Mouse (Mus musculus): ENCODE measurements around the gene Rtn3.
"Not testable (repeated sequence)": the region's sequence is repeated elsewhere in the genome, so short reads cannot be mapped to it uniquely, and the experiment has no call there.

Rtn3 gene

DNA sequence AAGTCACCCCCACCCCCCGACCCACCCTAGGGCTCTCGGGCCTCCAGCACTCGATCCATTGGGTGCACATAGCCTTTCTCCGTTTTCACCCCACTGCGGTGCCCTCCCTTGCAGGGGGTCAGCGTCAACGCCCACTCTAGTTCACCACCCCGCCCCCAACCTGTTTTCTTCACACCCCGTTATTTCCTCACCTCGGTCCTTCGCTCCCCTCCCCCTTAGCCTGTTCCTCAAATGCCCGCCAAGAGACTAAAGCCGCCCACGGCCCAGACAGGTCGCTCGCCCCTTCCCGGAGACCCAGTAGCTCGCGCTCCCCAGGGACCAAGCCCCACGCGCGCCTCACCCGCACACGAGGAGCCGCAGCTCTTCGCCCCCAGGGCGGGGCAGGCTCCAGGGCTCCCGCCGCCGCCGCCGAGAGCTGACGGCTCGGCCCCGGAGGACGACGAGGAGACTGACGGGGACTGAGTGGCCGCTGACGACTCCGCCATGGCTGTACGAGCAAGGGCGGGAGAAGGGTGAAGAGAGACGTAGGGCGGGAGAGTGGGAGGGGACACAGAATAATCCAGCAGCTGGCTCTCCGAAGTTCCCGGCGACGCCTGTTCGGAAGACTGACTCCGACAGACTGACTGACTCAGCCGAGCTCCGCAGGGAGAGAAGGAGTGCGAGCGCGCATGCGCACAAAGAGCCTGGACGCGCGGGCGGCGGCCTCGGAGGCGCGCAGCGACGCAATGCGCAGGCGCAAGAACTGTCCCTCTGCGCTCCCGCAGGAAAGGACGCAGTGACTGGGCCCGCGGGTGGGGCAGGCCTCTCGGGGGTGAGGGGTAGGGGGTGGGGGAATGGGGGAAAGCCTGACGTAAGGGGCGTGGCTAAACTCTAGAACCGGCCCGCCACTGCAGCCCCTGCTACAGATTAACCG lies at the start of gene Rtn3:
Rtn3 (minus strand) TSS at position 683 of the 913 bp plus-strand sequence.
- Histone ChIP-seq H3K36me3 (ENCODE audit: control insufficient read depth, insufficient read depth, low read length, poor library complexity, severe bottlenecking) (no peaks in the 10 kb centered on the region), H3K27me3 (ENCODE audit: control insufficient read depth, insufficient read depth, low read length, poor library complexity, severe bottlenecking) (no peaks in the 10 kb centered on the region)
- peak; percentile 98 for DNase-seq (ENCODE audit: low read depth, low spot score)

DNA sequence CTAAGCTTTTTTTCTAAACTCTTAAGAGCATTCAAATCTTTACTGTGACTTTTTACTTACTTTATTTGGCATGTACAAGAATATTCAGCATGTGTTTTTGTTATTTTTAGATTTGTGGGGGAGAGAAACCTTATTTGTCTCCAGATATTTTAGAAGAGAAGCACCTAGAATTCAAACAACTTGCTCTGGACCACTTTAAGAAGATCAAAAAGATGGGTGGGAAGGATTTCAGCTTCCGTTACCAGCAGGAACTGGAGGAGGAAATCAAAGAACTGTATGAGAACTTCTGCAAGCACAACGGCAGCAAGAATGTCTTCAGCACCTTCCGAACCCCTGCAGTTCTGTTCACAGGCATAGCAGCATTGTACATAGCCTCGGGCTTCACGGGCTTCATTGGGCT lies 48.8 kb upstream of the Rtn3 start:
- H3K27me3 ChIP-seq (ENCODE audit: control insufficient read depth, insufficient read depth, low read length, poor library complexity, severe bottlenecking), result no peaks in the 10 kb centered on the region

GRCm38 (mm10) chr19:7528639-7529428 lies 45.8 kb upstream of the Rtn3 start:
- peak; percentile 77 for DNase-seq (ENCODE audit: low read depth, low spot score)
- H3K27me3 ChIP-seq (ENCODE audit: control insufficient read depth, insufficient read depth, low read length, poor library complexity, severe bottlenecking), result no peaks in the 10 kb centered on the region
- H3K36me3 ChIP-seq (ENCODE audit: control insufficient read depth, insufficient read depth, low read length, poor library complexity, severe bottlenecking), result peaks cover 7% of the 10 kb centered on the region

More for the DNA sequence above, 48.8 kb upstream of the Rtn3 start:
- DNase-seq (ENCODE audit: low read depth, low spot score), result no peak
- H3K36me3 ChIP-seq (ENCODE audit: control insufficient read depth, insufficient read depth, low read length, poor library complexity, severe bottlenecking), result peaks cover 5% of the 10 kb centered on the region

- Histone ChIP-seq H3K27me3 (ENCODE audit: control insufficient read depth, insufficient read depth, low read length, poor library complexity, severe bottlenecking) (no peaks in the 10 kb centered on the region), H3K36me3 (ENCODE audit: control insufficient read depth, insufficient read depth, low read length, poor library complexity, severe bottlenecking) (peaks cover 2% of the 10 kb centered on the region; the same call in 1 of the 2 replicates)
- DNase-seq (ENCODE audit: low read depth, low spot score), result no peak
Measured at GRCm38 (mm10) chr19:7524879-7525278, 41.8 kb upstream of the Rtn3 start.

- H3K36me3 ChIP-seq (ENCODE audit: control insufficient read depth, insufficient read depth, low read length, poor library complexity, severe bottlenecking), result peaks cover 2% of the 10 kb centered on the region; the same call in 1 of the 2 replicates
- H3K27me3 ChIP-seq (ENCODE audit: control insufficient read depth, insufficient read depth, low read length, poor library complexity, severe bottlenecking), result no peaks in the 10 kb centered on the region
- DNase-seq (ENCODE audit: low read depth, low spot score), result no peak
Measured at GRCm38 (mm10) chr19:7523781-7524180, 40.7 kb upstream of the Rtn3 start.

DNA sequence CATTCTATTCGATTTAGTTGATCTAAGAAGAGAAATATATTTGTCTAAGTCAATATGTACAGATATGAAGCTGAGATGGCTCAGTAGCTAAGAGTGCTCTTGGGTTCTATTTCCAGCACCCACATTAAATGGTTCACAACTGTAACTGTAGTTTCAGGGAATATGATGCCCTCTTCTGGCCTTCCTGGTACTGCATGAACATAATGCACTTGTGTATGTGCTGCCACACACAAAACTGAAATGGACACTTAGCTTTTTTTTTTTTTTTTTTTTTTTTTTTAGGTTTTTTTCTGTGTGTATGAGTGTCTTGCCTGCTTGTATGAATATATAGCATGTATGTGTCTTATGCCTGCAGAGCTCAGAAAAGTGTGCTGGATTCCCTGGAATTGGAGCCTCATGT lies 40.2 kb upstream of the Rtn3 start:
- DNase-seq (ENCODE audit: low read depth, low spot score), result peak; percentile 42
- H3K36me3 ChIP-seq (ENCODE audit: control insufficient read depth, insufficient read depth, low read length, poor library complexity, severe bottlenecking), result peaks cover 2% of the 10 kb centered on the region; the same call in 1 of the 2 replicates
- no peaks in the 10 kb centered on the region for H3K27me3 ChIP-seq (ENCODE audit: control insufficient read depth, insufficient read depth, low read length, poor library complexity, severe bottlenecking)

DNA sequence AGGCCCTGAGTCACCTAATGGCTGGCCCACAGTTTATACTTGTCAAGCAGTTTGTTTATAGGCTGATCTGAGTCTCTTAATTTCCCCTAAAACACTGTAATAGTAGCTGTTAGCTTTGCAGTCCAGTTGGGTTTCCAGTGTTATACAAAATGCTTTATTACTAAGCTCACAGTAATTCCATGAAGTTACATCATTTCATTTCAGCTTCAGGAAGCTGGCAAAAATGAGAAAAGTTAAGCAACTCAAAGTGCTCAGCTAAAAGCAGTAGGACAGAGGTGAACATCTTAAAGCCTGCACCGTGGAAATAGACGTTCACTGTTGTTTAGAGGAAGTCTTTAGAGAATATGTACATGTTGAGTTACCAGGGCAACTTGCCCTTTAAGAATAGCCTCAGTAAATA lies 39.8 kb upstream of the Rtn3 start:
- H3K36me3 ChIP-seq (ENCODE audit: control insufficient read depth, insufficient read depth, low read length, poor library complexity, severe bottlenecking), result peaks cover 2% of the 10 kb centered on the region; the same call in 1 of the 2 replicates
- no peak for DNase-seq (ENCODE audit: low read depth, low spot score)
- no peaks in the 10 kb centered on the region for H3K27me3 ChIP-seq (ENCODE audit: control insufficient read depth, insufficient read depth, low read length, poor library complexity, severe bottlenecking)

DNA sequence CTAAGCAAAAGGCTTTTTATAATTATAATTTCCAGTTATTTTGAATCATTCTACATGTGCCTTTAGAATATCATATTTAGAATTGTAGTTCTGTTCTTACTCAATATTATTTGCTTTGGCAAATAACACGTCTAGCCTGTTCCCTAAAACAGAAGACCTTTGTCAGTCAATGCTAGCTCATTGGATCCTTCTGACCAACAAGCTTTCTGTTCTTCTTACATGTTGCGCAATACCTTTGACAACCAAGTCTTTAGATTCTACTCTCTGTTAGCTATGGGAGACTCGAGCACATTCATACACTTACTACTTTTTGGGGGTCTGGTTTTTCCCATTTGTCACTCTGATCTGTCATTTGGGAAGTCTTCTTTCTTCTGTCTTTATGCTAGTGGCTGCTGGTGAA lies 38.5 kb upstream of the Rtn3 start:
- Histone ChIP-seq H3K27me3 (ENCODE audit: control insufficient read depth, insufficient read depth, low read length, poor library complexity, severe bottlenecking) (no peaks in the 10 kb centered on the region), H3K36me3 (ENCODE audit: control insufficient read depth, insufficient read depth, low read length, poor library complexity, severe bottlenecking) (peaks cover 2% of the 10 kb centered on the region; the same call in 1 of the 2 replicates)
- DNase-seq (ENCODE audit: low read depth, low spot score), result no peak

- no peak for DNase-seq (ENCODE audit: low read depth, low spot score)
- peaks cover 5% of the 10 kb centered on the region for H3K36me3 ChIP-seq (ENCODE audit: control insufficient read depth, insufficient read depth, low read length, poor library complexity, severe bottlenecking)
- H3K27me3 ChIP-seq (ENCODE audit: control insufficient read depth, insufficient read depth, low read length, poor library complexity, severe bottlenecking), result no peaks in the 10 kb centered on the region
Measured at GRCm38 (mm10) chr19:7516437-7516836, 33.4 kb upstream of the Rtn3 start.

- no peaks in the 10 kb centered on the region for H3K27me3 ChIP-seq (ENCODE audit: control insufficient read depth, insufficient read depth, low read length, poor library complexity, severe bottlenecking)
- peaks cover 9% of the 10 kb centered on the region for H3K36me3 ChIP-seq (ENCODE audit: control insufficient read depth, insufficient read depth, low read length, poor library complexity, severe bottlenecking)
- no peak for DNase-seq (ENCODE audit: low read depth, low spot score)
Measured at GRCm38 (mm10) chr19:7508026-7508425, 24.9 kb upstream of the Rtn3 start.

DNA sequence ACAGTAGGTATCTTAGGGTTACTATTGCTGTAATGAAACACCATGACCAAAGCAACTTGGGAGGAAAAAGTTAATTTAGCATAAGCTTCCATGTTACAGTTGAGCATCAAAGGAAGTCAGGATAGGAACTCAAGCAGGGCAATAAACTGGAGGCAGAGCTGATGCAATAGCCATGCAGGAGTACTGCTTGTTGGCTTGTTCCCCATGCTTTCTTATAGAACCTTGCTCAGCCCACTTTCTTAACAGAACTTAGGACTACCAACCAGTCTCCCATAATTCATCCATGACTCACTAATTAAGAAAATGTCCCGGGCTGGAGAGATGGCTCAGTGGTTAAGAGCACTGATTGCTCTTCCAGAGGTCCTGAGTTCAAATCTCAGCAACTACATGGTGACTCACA lies 23.2 kb upstream of the Rtn3 start:
- no peak for DNase-seq (ENCODE audit: low read depth, low spot score)
- H3K36me3 ChIP-seq (ENCODE audit: control insufficient read depth, insufficient read depth, low read length, poor library complexity, severe bottlenecking), result peaks cover 9% of the 10 kb centered on the region
- H3K27me3 ChIP-seq (ENCODE audit: control insufficient read depth, insufficient read depth, low read length, poor library complexity, severe bottlenecking), result no peaks in the 10 kb centered on the region

GRCm38 (mm10) chr19:7502432-7502831 lies 19.4 kb upstream of the Rtn3 start:
- Histone ChIP-seq H3K36me3 (ENCODE audit: control insufficient read depth, insufficient read depth, low read length, poor library complexity, severe bottlenecking) (no peaks in the 10 kb centered on the region), H3K27me3 (ENCODE audit: control insufficient read depth, insufficient read depth, low read length, poor library complexity, severe bottlenecking) (no peaks in the 10 kb centered on the region)
- DNase-seq (ENCODE audit: low read depth, low spot score), result no peak

DNA sequence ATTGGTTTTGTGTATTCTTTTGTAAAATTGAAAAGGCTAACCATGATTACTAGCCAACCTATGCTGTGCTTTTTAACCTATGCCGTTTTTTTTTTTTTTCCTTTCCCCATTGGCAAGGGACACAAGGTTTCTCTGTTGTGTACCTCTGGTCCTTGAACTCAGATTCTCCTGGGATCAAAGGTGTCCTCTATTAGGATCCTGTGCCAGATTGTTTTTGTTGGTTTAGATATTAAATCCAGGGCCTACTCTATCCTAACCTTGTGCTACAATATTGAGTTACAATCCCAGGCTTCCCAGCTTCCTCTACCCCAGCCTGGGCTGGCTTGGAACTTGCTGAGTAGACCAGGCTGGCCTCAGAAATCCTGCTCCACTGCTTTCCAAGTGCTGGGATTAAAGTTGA lies 17.6 kb upstream of the Rtn3 start:
- H3K36me3 ChIP-seq (ENCODE audit: control insufficient read depth, insufficient read depth, low read length, poor library complexity, severe bottlenecking), result no peaks in the 10 kb centered on the region
- H3K27me3 ChIP-seq (ENCODE audit: control insufficient read depth, insufficient read depth, low read length, poor library complexity, severe bottlenecking), result no peaks in the 10 kb centered on the region
- no peak for DNase-seq (ENCODE audit: low read depth, low spot score)

GRCm38 (mm10) chr19:7498816-7499215 lies 15.7 kb upstream of the Rtn3 start:
- H3K36me3 ChIP-seq (ENCODE audit: control insufficient read depth, insufficient read depth, low read length, poor library complexity, severe bottlenecking), result no peaks in the 10 kb centered on the region
- H3K27me3 ChIP-seq (ENCODE audit: control insufficient read depth, insufficient read depth, low read length, poor library complexity, severe bottlenecking), result no peaks in the 10 kb centered on the region
- DNase-seq (ENCODE audit: low read depth, low spot score), result no peak

GRCm38 (mm10) chr19:7496070-7496469 lies 13.0 kb upstream of the Rtn3 start:
- not testable (repeated sequence) for H3K27me3 ChIP-seq (ENCODE audit: control insufficient read depth, insufficient read depth, low read length, poor library complexity, severe bottlenecking); H3K36me3 ChIP-seq (ENCODE audit: control insufficient read depth, insufficient read depth, low read length, poor library complexity, severe bottlenecking); DNase-seq (ENCODE audit: low read depth, low spot score)

Measured in splenic B cell, adult 2 months (primary cell).